Mouse (Mus musculus): ENCODE measurements around the gene Slc12a7.

The Slc12a7 gene

DNA sequence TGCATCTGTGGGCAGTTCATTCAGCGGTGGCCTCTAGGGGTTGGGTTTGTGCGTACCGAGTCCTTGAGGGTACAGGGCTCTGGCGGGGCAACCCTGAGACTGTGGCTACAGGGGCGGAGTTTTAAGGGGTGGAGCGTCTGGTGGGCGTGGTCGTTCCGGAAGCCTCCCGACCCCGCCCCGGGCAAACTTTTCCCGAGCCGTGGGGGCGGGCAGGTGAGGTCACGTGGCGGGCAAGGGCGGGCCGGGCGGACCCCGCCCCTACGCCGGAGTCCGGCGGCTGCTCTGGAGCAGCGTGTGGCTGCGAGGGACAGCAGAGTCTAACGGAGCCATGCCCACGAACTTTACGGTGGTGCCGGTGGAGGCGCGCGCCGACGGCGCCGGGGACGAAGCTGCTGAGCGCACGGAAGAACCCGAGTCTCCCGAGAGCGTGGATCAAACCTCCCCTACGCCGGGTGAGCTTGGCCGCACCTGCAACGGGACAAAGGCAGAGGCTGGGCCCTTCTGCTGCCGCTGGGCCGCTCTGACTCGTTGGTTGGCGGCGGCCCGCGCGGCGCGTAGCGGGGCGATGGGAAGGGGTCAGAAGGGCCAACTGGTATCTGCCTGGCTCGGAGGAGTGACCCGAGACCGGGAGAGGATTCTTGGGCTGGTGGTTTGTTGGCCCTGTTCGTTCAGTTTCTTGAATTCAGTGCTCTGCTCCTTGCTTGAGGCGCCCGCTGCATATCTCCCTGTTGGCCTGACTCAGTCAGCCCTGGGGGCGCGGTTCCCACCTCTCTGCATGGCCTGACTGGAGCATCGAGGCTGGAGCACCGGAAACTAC lies 30.8 kb downstream of the Slc12a7 start:
- peak in 1 of 2 experiments; percentile 3 for DNase-seq

DNA sequence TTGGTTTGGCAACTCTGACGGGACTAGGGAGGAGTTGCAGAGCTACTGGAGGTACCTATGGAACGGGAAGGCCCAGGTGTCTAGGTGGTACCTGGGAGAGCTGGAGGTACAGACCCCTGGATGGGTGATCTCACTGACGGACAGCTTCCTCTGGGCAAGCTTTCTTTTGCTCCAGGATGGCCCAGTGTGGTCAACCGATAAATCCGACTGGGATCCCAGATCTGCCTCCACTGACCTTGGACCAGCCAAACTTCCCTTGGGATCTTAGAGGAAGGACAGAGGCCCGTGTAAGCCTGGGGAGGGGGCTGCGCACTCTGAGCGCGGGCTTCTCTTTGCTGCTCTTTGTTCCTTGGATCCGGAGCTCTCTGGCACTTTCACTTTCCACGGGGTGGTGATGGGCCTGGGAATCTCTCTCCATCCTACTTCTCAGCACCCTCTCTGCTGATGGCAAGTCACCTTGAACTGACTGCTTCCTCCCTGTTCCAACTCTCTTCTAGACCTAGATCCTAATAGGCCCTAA lies 31.4 kb downstream of the Slc12a7 start:
- no peak for DNase-seq

DNA sequence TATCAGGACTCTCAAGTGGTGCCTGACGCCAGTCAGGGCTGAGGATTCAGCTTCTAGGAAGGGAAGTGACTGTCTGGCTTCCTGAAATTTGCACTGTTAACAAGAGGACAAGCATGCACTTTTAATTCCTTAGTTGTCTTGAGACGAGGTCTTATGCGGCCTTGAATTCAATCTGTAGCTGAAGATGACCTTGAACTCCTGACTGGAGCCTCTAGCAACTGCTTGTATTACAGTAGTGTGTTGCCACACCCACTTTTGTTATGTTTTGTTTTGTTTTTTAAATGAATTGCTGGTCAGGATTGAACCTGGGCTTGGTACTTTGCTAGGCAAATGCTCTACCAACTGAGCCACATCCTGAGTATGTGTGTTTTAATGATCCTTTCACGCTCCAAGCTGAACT lies 32.5 kb downstream of the Slc12a7 start:
- no peak for DNase-seq

DNA sequence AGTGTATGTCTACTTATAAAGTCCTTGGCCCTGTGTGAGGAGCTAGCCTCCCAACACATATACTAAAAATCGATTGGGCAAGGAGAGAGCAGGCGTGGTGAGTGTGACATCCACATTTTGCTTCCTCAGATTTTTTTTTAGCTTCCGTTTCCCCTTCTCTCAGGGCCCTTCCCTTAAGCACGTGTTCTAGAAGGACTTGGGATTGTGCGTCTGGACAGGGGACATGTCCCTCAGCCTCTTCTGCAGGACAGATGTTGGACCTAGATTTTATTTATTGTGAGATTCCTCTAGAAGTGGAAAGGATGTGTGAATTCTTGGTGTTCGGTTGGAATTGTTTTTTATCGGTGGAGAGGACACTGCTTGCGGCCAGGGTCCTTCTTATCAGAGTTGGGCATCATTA lies 34.3 kb downstream of the Slc12a7 start:
- no peak for DNase-seq

DNA sequence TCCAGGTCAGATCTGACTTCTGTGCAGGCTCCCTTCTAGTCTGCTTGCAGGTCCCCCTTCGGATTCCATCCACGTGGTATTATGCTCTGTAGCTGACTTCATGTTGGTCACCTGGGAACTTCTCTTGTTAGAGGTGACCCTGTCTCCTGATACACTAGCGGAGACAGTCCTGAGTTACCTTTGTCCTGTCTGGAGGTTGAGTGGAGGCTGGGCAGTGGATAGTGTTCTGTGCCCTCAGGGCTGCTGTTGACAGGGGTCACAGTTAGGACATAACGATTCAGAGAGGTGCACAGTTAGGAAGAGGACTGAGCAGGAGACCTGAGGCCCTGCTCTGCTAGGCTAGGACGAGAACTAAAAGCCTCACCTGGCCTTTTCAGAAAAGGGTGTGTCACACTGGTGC lies 34.9 kb downstream of the Slc12a7 start:
- no peak for DNase-seq

DNA sequence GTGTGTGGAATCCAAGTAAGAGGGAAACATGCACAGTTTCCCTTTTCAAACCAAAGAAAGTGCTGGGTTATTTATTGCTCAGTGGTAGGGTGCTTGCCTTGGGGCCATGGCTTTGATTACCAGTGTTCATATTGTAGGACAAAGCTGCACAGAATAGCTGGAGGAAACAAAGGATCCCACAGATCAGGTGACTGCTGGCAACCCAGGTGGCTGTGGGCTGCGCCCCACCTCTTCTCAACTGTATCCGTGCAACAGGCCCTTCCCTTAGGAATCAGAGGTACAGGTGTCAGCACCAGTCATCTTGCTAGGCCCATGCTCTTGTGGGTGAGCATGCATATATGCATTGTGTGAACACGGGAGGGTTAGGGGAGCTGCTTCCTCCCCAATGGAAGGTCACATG lies 35.4 kb downstream of the Slc12a7 start:
- no peak for DNase-seq

DNA sequence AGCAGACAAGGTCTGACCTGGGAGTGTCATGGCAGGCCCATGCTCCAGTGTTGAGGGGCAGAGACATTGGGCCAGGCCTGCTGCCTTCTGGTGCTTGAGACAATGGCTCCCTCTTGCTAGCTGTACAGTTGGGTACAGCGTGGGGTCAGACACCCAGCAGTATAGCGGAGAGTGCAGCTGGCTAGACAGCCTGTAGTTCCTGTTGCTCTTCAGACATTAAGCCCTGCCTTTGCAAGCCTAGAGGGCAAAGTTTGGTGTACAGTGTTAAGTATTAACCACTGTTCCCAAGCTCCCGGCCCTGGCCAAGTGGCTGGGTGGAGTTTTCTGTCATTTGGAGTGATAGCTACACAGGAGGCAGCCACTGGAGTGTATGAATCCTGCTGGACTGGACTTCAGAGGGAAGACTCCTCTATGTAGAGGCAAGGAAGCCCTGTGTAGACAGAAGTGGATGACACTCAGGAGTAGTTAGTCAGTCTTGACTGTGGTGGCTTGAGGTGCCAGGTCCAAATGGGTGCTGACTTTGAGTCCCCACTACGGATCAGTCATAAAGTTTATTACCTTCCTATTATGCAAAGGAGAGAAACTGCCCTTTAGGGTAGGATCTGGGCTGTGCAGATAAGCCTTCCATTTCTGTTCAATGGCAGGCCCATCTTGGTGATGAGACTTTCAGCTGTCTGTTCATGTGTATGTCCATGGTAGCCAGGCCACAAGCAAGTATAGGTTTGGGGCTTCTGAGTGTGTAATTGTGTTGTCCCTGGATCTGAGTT lies 37.2 kb downstream of the Slc12a7 start:
- no peak for DNase-seq

DNA sequence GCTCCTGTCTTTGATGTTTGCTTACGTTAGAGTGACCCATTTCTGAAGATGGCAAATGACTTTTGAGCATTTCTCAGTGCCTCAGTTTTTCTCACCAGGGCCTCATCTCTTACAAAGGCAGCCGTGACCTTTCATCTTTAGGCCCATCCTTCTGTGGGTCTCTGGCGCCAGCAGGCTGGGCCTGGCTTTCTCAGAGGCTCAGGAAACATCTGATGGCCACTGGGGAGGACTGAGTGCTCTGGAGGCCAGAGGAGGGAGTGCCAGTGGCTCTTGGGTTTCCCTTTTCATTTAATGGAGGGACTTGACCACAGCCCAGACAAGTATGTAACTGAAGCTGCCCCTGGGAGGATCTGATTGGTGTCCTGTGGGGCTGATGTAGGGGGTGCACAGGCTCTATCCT lies 38.2 kb downstream of the Slc12a7 start:
- DNase-seq, result no peak

DNA sequence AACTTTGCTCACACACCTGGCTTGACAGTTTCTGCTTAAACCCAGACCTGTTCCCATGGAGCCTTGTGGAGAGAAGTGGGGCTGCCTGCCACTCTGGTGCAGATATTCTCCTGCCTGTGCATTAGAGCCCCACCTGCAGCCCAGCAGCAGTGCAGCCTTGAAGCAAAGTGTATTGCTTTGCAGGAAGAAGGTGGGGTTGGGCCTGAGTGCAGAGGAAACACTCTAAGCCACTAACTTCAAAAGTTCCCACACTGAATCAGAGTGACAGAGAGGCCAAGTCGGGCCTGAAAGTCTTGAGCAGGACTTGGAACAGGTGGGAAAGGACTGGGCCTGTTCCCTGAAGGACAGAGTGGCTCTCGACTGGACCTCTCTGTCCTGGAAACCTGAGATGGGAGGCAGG lies 39.8 kb downstream of the Slc12a7 start:
- no peak for DNase-seq

DNA sequence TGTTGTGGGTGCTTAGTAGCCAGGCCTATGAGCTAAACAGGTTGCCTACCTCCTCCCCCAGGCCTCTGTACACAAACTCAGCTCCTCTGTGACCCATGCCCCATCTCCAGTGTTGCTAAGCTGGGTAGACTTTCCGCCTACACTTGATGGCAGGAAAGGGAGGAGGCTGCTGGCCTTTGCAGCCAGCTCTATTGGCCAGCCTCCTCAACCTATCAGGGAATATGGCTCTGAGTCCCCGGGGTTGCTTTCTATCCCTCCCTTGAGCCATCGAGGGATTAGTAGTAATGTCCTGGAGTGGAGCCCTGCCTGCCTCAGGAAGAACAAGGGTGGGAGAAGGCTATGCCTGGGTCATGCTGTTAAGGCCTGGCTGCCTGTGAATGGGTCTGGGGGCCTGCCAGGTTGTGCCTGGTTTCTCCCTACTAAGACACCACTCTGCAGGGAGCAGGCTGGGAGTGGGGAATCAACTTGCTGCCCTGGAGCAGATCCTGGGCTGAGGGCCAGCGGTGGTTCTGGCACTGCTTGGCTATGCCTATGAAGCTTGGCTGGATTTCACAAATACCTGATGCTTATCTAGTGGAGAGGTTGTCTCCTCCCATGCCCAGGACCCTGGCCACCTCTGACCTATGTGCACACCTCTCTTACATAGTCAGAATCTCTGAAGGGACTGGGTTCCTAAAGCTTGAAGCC lies 40.8 kb downstream of the Slc12a7 start:
- no peak for DNase-seq

DNA sequence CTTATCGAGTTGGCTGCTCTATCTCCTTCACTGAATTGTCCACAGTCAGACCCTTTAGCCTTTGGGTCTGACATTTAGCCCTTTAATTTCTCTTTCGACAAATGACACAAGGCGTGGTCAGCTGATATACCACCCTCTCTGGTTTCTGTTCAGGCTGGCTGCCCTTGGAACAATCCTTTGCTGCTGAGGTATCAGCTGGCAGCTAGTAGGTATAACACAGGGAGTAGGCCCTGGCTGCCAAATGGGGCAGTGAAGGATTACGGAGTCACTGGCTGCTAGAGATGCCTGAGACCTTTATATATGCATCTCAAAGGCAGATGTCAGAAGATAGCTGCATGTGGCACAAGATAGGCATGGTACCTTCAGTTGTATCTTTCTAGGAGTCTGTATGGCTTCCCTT lies 42.9 kb downstream of the Slc12a7 start:
- no peak for DNase-seq

DNA sequence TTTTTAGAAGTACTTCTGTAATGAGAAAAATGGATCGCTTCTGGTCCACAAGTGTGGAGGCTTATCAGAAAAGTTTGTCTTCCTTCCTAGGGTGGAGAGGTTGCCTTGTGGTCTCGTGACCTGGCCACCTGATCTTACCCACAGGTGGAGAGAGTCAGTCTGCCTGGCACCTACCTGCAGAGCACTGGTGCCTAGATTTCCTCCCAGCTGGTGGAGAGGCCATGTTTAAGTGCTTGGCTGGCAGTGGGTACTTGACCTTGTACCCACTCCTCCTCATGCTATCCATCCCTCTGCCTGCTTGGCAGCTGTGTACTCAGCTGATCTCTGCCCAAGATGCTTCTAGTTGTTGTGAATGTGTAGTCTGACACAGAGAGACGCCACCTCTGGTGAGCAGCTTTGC lies 44.7 kb downstream of the Slc12a7 start:
- DNase-seq, result no peak

DNA sequence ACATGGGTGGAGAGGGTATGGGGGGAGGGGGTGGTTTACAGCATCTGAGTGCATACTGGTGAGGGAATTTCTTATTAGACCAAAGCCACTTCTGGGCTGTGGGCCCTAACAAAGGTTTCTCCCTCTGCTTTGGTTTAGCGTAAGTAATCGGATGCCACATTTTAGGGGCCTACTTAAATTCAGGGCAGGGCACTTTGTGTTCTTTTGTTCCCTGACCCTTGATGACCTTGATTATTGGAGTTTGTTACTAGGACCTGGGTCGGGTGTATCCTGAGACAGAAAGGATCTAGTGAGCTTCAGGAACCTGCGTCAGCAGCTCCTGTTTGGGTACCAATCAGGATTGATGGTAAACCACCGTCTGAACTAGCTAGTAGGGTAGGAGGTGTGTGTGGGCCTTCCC lies 49.6 kb downstream of the Slc12a7 start:
- no peak for DNase-seq

DNA sequence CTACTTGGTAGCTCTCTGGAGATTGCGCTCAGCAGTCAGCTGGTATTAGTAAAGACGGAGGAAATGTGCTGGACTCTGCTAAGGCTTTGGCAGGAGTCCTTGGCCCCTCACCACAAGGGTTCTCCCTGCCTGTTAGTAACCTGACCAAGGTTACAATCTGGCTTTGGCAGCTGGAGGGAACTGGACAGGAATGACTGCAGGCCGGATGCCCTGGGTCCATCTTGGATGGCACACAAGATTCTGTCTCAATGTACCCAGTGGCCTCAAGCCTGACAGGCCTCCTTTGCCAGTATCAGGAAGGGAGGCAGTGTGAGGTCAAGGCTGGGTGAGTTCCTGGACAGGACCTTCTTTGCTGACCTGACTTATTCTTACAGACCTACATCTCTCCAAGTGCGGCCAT lies 59.3 kb downstream of the Slc12a7 start:
- no peak for DNase-seq

DNA sequence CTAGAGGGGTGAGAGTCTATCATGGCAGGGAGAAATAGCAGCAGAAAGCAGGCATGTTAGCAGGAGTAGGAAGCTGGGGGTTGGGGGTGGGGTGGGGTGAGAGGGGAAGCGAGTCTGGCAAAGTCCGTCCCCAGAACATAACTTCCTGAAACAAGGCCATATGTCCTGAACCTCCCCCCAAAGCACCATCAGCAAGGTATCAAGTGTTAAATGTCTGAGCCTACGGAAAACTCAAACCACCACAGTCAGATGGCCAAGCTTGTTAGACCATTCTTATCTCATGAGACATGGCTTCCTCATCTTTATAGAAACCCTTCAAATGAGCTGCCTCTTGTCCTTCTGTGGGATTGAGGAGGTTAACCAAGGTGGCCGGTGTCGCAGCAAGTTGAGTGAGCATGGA lies 60.3 kb downstream of the Slc12a7 start:
- DNase-seq, result no peak

DNA sequence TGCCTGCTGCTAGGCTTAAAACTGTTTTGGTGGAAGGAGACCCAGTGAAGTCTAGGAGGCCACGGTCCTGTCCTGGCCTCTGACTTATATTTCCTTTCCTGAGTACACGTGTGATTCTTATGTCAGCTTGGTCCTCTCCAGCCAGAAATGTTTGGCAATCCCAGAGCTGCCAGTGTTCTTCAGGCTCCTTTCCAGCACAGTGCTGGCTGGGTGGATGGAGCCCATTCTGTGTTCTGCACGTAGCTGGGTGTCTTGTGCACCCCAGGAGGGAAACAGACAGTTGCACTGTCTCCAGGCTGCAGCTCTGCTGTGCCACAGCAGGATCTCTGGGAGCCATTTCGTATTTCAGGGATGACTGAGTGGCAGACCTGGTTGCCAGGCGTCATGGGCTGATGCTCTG lies 66.2 kb downstream of the Slc12a7 start:
- no peak for DNase-seq

DNA sequence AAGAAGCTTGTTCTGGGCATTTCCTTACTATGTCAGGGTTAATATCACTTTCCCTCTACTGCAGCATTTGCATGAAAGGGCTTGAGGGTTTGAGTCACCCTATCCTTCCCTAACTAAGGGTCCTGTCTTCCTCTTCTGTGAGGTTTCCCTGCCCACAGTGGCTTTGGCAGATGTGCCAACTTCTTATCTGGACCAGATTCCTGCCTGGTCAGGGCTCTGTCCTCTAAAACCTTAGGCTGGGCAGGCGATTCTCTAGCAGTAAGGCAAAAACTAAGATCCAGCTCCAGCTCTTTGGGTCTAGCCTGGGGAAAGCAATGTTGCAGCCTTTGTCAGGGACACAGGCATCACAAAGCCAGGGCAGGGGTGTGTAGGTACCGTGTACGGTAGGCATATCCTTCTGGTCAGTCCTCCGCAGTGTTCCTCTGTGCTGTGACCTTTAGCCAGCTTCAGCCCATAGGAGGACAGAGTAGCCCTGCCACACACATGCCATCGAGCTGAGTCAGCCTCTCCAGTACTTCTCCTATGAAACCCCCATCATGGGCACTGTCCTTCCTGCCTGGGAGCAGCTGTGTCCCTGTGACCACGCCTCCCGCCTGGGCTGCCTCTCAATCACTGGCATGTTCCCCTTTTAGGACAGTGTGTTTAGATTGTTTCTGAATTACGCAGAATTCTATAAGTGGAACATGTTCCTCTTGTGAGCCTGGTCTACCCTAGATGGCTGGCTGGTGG lies 70.7 kb downstream of the Slc12a7 start:
- DNase-seq, result no peak

DNA sequence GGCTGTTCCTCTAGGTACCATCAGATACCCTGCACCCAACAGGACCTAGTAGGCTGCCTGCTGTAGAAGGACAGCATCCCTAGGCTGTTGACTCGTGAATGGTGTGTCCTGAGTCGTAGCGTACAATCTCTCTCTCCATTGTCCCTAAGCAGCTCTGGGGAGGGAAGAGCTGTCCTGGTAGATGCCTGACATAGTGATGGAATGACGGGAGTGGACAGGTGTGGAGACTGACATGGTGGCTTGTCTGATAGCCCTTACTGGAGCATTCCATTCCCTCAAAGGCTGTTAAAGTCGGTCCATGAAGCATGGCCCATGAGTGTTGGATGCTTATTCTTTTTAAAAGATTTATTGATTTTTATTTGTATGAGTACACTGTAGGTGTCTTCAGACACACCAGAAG lies 72.0 kb downstream of the Slc12a7 start:
- DNase-seq, result no peak

DNA sequence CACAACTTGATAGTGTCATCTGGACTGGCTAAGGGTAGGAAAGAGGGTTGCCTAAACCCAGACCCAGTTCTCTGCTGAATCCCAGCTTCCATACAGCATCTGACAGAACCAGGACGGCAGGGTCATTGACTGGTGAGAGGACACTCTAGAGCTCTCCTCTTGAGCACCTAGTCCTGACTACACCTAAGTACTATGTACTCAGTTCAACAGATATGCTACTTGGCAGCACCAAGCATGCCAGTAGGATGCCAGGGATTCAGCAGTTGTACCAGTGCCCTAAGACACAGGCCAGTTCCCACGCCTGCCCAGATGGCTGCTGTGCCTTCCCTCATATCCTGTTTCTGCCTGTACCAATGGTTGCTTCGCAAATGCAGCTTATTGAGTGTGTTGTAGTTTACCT lies 80.0 kb downstream of the Slc12a7 start:
- DNase-seq, result no peak

DNA sequence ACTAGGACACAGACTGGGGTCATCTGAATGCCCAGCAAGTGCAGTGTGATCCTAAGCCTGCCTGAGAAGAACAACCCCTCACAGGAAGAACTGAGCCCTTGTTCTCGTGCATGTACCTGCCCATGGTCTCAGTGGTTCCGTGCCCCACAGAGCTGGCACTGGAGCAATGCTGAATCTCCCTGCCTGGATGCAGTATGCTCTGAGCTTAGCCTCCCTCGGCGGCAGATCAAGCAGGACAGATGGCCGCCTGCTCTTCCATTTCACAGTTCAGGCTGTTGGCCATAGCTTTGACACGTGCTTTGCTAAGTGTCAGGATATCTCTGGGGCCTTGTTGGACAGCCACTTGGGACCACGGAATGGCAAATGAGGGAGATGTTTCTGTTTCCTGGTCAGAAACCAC lies 81.3 kb downstream of the Slc12a7 start:
- DNase-seq, result peak; percentile 8 to 13

DNA sequence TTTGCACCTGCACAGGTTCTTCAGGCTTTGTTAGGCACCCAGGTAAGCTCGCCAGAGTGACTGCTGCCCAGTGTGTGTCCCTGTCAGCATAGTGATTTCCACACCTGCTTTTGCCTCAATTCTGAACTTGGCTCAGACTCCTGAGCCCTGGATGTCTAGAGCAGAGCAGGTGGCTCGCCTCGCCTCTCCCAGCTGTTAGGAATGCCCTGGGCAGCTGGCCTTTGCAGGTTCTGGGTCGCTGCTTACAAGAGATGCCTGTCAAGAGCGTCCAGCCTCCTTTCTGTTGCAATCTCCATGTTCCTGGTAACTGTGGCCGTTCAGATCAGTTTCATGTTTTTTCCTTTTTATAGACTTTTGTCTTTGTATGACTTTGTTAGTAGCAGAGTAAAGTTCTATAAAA lies 83.4 kb downstream of the Slc12a7 start:
- DNase-seq, result no peak

DNA sequence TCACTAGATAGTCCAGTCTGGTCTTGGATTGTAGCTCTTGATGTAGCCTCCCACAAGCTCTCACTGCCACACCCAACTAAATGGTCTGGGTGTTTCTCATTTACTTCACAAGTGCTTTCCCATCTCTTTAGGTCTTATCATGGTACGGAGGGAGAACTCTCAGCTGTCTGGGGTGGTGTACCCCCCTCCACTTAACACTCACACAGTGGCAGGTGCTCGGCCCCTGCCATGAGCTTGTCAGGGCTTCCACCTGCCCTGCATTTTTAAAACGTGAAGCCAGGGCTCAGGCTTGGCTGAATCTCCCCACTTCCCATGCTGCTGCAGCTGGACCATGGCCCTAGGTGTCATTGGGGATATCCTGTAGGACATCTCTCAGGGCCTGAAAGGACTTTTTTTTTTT lies 86.0 kb downstream of the Slc12a7 start:
- DNase-seq, result no peak

DNA sequence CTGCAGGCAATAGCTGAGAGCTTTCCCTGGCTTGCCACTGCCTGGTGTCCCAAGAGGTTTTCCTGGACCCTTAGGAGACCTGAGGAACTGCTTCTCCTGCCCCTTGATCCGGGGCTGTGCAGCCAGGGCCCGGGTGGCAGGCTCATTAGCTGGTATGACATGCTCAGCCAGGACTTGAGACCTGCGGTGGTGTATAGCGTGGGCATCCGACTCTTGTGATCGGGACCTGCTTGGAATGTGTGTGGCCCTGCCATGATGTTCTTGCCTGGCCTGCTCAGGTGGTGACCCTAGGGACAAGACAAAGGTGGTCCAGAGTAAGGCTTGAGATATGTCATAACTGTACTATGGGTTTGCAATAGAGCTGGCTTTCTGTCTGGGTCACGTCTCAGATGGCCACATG lies 88.4 kb downstream of the Slc12a7 start:
- DNase-seq, result no peak
